Mouse (Mus musculus) adrenal gland, postnatal 25 days (tissue): ENCODE measurements around the gene Gstt1. TPM values are rescaled to one million over a fixed set of nuclear protein-coding genes. Genes with fewer than 3 reads are reported as not detected.

Experiments used
- DNase-seq: peaks from one replicate; pipeline ENCODE4 v3.0.0; 2021; ENCODE audit warnings: mixed read lengths
- total RNA-seq: library from RNA; stranded (reverse); gene quantifications from 2 replicates; pipeline ENCODE4 v1.2.3, GENCODE M21; 2021

Gene Gstt1
- total RNA-seq, 1 experiment from 2014 or later = 39.2 TPM

GRCm38 (mm10) chr10:75764519-75765473, 33.6 kb downstream of the Gstt1 start:
- peak; percentile 58 for DNase-seq

GRCm38 (mm10) chr10:75763682-75764518, 34.5 kb downstream of the Gstt1 start, which contains the start of gene Cabin1:
Cabin1 (minus strand) TSS chr10:75764341.
- DNase-seq = peak; percentile 96

GRCm38 (mm10) chr10:75762413-75762812, 36.0 kb downstream of the Gstt1 start:
- DNase-seq = no peak

- DNase-seq = no peak
These were observed 38.1 kb downstream of the Gstt1 start for GRCm38 (mm10) chr10:75760311-75760710.

- no peak for DNase-seq
These were observed 41.7 kb downstream of the Gstt1 start for GRCm38 (mm10) chr10:75756719-75757118.

GRCm38 (mm10) chr10:75744017-75744416, 54.4 kb downstream of the Gstt1 start:
- DNase-seq = peak; percentile 80

GRCm38 (mm10) chr10:75743369-75743768, 55.0 kb downstream of the Gstt1 start:
- DNase-seq = no peak

GRCm38 (mm10) chr10:75740866-75741265, 57.5 kb downstream of the Gstt1 start:
- no peak for DNase-seq

Other genes with a start within 250 kb of the Gstt1 start
- gene Lrrc75b, start 238.3 kb downstream of the Gstt1 start, total RNA-seq = 0.67 TPM in 1 of 2 replicates, not detected in the other
- gene Ggt1, start 237.0 kb downstream of the Gstt1 start, total RNA-seq = not detected in 2 replicates
- 5.9 and 6.8 TPM in 2 replicates for gene Ggt5, start 209.2 kb downstream of the Gstt1 start, total RNA-seq
- 5.9 and 8.9 TPM in 2 replicates for gene Susd2, start 154.6 kb downstream of the Gstt1 start, total RNA-seq
- 34.3 and 40.7 TPM in 2 replicates for gene Cabin1, start 34.2 kb downstream of the Gstt1 start, total RNA-seq
- 142 and 159 TPM in 2 replicates for gene Ddt, start 25.2 kb downstream of the Gstt1 start, total RNA-seq
- gene Gm20441, start 17.6 kb downstream of the Gstt1 start, total RNA-seq = not detected in 2 replicates
- 21.4 and 24.9 TPM in 2 replicates for gene Gstt3, start 17.2 kb downstream of the Gstt1 start, total RNA-seq
- gene Gstt4, start 24.0 kb upstream of the Gstt1 start, total RNA-seq = not detected in 2 replicates
- gene Gstt2, start 38.8 kb upstream of the Gstt1 start, total RNA-seq = 34.2 and 41.5 TPM in 2 replicates
- gene Mif, start 61.7 kb upstream of the Gstt1 start, total RNA-seq = 287 and 343 TPM in 2 replicates
- gene Derl3, start 94.8 kb upstream of the Gstt1 start, total RNA-seq = 1.1 and 1.5 TPM in 2 replicates
- 84.7 and 85.0 TPM in 2 replicates for gene Smarcb1, start 123.0 kb upstream of the Gstt1 start, total RNA-seq
- gene Chchd10, start 134.5 kb upstream of the Gstt1 start, total RNA-seq = 787 and 1,051 TPM in 2 replicates
- gene Mmp11, start 137.9 kb upstream of the Gstt1 start, total RNA-seq = 7.9 and 9.5 TPM in 2 replicates
- gene Gm867, start 142.1 kb upstream of the Gstt1 start, total RNA-seq = 1.3 and 2.2 TPM in 2 replicates
- not detected in 2 replicates for gene Vpreb3, start 144.5 kb upstream of the Gstt1 start, total RNA-seq
- not detected in 2 replicates for gene Gm5134, start 155.9 kb upstream of the Gstt1 start, total RNA-seq
- 11.0 and 11.4 TPM in 2 replicates for gene Zfp280b, start 234.1 kb upstream of the Gstt1 start, total RNA-seq